Mouse (Mus musculus) intestine, embryonic 14.5 days (tissue): ENCODE measurements around the gene Mtf1. TPM values are rescaled to one million over a fixed set of nuclear protein-coding genes. Genes with fewer than 3 reads are reported as not detected.

ENCODE experiments used
- ATAC-seq: fragments of 200-750 bp; cut with Nextera tagmentation; replicated peaks from 2 replicates; pipeline ENCODE4 v1.8.0; 2017; ENCODE audit warnings: low read depth, moderate number of reproducible peaks, moderate TSS enrichment, moderate library complexity; ENCODE audit not compliant: low FRiP score, low TSS enrichment
- DNase-seq: peaks from one replicate; pipeline ENCODE4 v3.0.0-alpha.2; 2018; ENCODE audit warnings: low spot score
- H3K27ac ChIP-seq: fragments of 300-500 bp; sonication (generic); 2 replicates; pipeline ENCODE4 v1.5.1; 2014; ENCODE audit warnings: low read depth, mild to moderate bottlenecking, control low read depth
- H3K27me3 ChIP-seq: fragments of 300-500 bp; sonication (generic); replicated peaks from 2 replicates; pipeline ENCODE4 v1.6.1; 2014; ENCODE audit warnings: low read length, control low read depth; ENCODE audit not compliant: control insufficient read depth, insufficient read depth
- H3K36me3 ChIP-seq: fragments of 300-500 bp; sonication (generic); 2 replicates; pipeline ENCODE4 v1.6.1; 2014; ENCODE audit warnings: low read length, control low read depth; ENCODE audit not compliant: control insufficient read depth, insufficient read depth
- H3K4me1 ChIP-seq: fragments of 300-500 bp; sonication (generic); replicated peaks from 2 replicates; pipeline ENCODE4 v1.6.1; 2014; ENCODE audit warnings: low read length, control low read depth, mixed read lengths; ENCODE audit not compliant: control insufficient read depth, insufficient read depth
- H3K4me2 ChIP-seq: fragments of 300-500 bp; sonication (generic); 2 replicates; pipeline ENCODE4 v1.6.1; 2014; ENCODE audit warnings: low read length
- H3K4me3 ChIP-seq: fragments of 300-500 bp; sonication (generic); 2 replicates; pipeline ENCODE4 v1.5.1; 2014; ENCODE audit warnings: low read depth, low read length, control low read depth, mixed read lengths
- H3K9ac ChIP-seq: fragments of 300-500 bp; sonication (generic); 2 replicates; pipeline ENCODE4 v1.6.1; 2014; ENCODE audit warnings: mild to moderate bottlenecking, low read length
- H3K9me3 ChIP-seq: fragments of 300-500 bp; sonication (generic); 2 replicates; pipeline ENCODE4 v1.6.1; 2016; ENCODE audit warnings: low read length, control low read depth; ENCODE audit not compliant: control insufficient read depth
- WGBS: fragments of 180-500 bp; shearing (Covaris S2); extraction: QIAGEN DNeasy Blood & Tissue Kit; methylation state at CpG from one replicate; pipeline ENCODE4 v1.1.7; 2014; 5-methylcytosine and 5-hydroxymethylcytosine counted together
- polyA plus RNA-seq: library from polyadenylated mRNA; unstranded; fragments of >200 nt; fragmentation: Nextera tagmentation; extraction: Ambion mirVana; gene quantifications from 2 replicates; pipeline ENCODE4 v1.2.1, GENCODE M21; 2014

The Mtf1 gene
- polyA plus RNA-seq, 1 experiment from 2014 or later: 11.9 TPM

GRCm38 (mm10) chr4:124829671-124830070, 27.8 kb downstream of the Mtf1 start:
- DNase-seq (no peak), ATAC-seq (no peak)
- H3K4me3 ChIP-seq: no peak overlapping the region
- no peak overlapping the region for H3K4me2 ChIP-seq
- H3K9ac ChIP-seq: no peak overlapping the region
- H3K27me3 ChIP-seq: no peaks in the 10 kb centered on the region
- H3K4me1 ChIP-seq: no peaks in the 10 kb centered on the region
- peaks cover 46% of the 10 kb centered on the region for H3K36me3 ChIP-seq
- H3K27ac ChIP-seq: no peak overlapping the region
- 70% methylated on average over 5 of the region's 5 CpGs for WGBS
- H3K9me3 ChIP-seq: no peaks in the 10 kb centered on the region

DNA sequence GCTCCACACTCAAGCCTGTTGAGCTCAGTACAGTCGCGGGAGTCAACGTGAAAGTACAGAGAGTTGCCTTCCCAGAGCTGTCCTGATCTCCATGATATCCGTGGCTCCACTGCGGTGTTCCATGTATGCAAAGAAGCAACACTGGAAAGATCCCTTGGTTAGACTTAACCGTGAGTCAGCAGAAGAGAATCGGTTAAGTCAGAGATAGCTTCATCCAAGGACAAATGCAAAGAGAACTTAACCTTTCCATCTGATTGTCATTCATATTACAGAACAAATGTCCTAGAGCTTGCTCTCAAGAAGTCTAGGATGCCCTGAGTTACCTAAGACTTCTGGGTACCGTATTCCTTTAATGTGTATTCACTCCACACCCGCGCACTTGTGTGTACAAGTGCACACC, 30.9 kb downstream of the Mtf1 start:
- Histone ChIP-seq H3K4me1 (no peaks in the 10 kb centered on the region), H3K27ac (no peak overlapping the region), H3K9me3 (no peaks in the 10 kb centered on the region), H3K4me2 (no peak overlapping the region), H3K36me3 (peaks cover 43% of the 10 kb centered on the region), H3K27me3 (no peaks in the 10 kb centered on the region), H3K9ac (no peak overlapping the region), H3K4me3 (no peak overlapping the region)
- no peak for ATAC-seq
- 94% methylated on average over 10 of the region's 10 CpGs for WGBS
- DNase-seq: no peak

- DNase-seq (no peak), ATAC-seq (no peak)
- Histone ChIP-seq H3K9ac (no peak overlapping the region), H3K27ac (no peak overlapping the region), H3K9me3 (no peaks in the 10 kb centered on the region), H3K27me3 (no peaks in the 10 kb centered on the region), H3K4me2 (no peak overlapping the region), H3K4me1 (no peaks in the 10 kb centered on the region), H3K36me3 (peaks cover 50% of the 10 kb centered on the region), H3K4me3 (no peak overlapping the region)
- WGBS: 86% methylated on average over 14 of the region's 14 CpGs
Measured at GRCm38 (mm10) chr4:124838035-124838700, 36.3 kb downstream of the Mtf1 start.

DNA sequence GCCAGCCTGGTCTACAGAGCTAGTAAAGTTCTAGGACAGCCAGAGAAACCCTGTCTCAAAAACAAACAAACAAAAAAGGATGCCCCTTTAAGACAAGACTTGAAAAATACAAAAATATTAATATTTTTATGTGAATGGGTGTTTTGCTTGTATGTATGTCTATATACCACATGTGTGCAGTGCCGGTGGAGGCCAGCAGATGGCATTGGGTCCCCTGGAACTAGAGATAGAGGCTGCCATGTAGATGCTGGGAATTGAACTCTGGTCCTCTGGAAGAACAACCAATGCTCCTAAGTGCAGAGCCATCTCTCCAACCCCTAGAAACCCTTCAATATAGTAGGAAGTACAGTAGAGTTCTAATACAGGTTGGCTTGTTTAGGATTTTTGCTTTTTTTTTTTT, 39.1 kb downstream of the Mtf1 start:
- 94% methylated on average over 1 of the region's 1 CpGs for WGBS
- Histone ChIP-seq H3K9me3 (no peaks in the 10 kb centered on the region), H3K4me3 (no peak overlapping the region), H3K4me2 (no peak overlapping the region), H3K27ac (no peak overlapping the region), H3K4me1 (no peaks in the 10 kb centered on the region), H3K27me3 (no peaks in the 10 kb centered on the region), H3K9ac (no peak overlapping the region), H3K36me3 (peaks cover 60% of the 10 kb centered on the region)
- DNase-seq (no peak), ATAC-seq (no peak)

- Histone ChIP-seq H3K9ac (no peak overlapping the region), H3K27me3 (no peaks in the 10 kb centered on the region), H3K36me3 (peaks cover 48% of the 10 kb centered on the region), H3K27ac (no peak overlapping the region), H3K9me3 (no peaks in the 10 kb centered on the region), H3K4me2 (no peak overlapping the region), H3K4me1 (no peaks in the 10 kb centered on the region), H3K4me3 (no peak overlapping the region)
- WGBS: 49% methylated on average over 11 of the region's 11 CpGs
- DNase-seq (no peak), ATAC-seq (0 out of 2 replicates have a peak, but pooled peaks have one; percentile 21)
Measured at GRCm38 (mm10) chr4:124843493-124843892, 41.6 kb downstream of the Mtf1 start.

DNA sequence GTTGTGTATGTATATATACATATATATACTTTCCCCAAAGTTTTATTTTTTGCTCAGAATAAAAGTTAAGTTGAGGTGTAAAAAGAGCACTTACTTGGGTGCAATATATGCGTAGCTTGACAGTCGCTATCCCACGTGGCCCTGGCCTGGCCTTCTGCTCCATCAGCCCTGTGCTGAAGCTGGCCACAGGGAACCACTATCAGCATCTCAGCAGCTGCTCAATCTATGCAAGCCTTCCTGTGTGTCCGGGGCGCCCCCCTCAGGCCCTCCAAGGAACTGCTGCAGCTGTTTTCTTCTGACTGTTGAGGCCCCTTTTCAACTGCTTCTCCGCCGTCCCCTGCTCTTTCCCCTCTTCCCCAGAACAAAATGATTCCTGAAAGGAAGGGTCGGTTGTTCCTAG, 45.7 kb downstream of the Mtf1 start:
- H3K36me3 ChIP-seq: peaks cover 22% of the 10 kb centered on the region
- H3K9me3 ChIP-seq: no peaks in the 10 kb centered on the region
- WGBS: 14% methylated on average over 8 of the region's 8 CpGs
- H3K27ac ChIP-seq: no peak overlapping the region
- DNase-seq (peak; percentile 91), ATAC-seq (no peak)
- peaks cover 16% of the 10 kb centered on the region for H3K4me1 ChIP-seq
- H3K4me3 ChIP-seq: no peak overlapping the region
- H3K4me2 ChIP-seq: no peak overlapping the region
- no peaks in the 10 kb centered on the region for H3K27me3 ChIP-seq
- no peak overlapping the region for H3K9ac ChIP-seq

- H3K4me3 ChIP-seq: peak overlapping the region; percentile 90
- ATAC-seq (peak; percentile 7), DNase-seq (no peak)
- H3K9ac ChIP-seq: peak overlapping the region; percentile 88
- peaks cover 16% of the 10 kb centered on the region for H3K4me1 ChIP-seq
- H3K9me3 ChIP-seq: no peaks in the 10 kb centered on the region
- peak overlapping the region; percentile 69 for H3K4me2 ChIP-seq
- no peaks in the 10 kb centered on the region for H3K27me3 ChIP-seq
- peak overlapping the region; percentile 91 for H3K27ac ChIP-seq
- 3% methylated on average over 20 of the region's 24 CpGs for WGBS
- peaks cover 19% of the 10 kb centered on the region for H3K36me3 ChIP-seq
Measured at GRCm38 (mm10) chr4:124849631-124850260, 47.8 kb downstream of the Mtf1 start.

DNA sequence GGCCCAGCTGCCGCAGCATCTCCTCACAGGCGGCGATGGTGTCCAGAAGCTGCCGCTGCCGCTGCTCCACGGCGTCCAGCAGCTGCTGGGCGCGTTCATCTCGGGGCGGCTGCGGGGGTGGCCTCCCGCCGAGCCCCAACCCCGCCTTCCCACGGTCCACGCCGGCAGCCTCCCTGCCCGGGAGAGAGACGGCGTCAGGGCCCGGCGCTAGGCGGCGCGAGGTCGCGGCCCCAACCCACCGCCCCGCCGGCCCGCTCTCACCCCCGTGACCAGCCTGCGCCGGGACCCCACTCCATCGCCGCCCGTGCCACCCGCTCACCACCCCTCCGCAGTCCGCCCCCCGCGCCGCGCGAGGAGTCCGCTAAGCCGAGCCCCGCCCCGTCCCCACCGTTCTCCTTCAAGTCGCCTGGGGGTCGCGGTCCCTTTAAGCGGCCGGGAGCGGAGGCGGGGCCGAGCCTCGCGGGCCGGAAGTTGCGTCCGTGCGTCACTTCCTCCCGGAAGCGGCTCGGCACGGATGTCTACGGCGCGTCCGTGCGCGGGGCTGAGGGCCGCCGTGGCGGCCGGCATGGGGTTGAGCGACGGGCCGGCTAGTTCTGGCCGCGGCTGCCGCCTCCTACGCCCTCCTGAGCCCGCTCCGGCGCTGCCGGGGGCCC, 48.5 kb downstream of the Mtf1 start, which contains the start of gene Yrdc:
Gene Yrdc, plus strand, starts transcription at position 419 of the 653 bp plus-strand sequence.
- H3K27ac ChIP-seq: peak within 1 kb of the TSS; percentile 91
- peak within 1 kb of the TSS; percentile 88 for H3K9ac ChIP-seq
- peak within 1 kb of the TSS; percentile 90 for H3K4me3 ChIP-seq
- H3K27me3 ChIP-seq: no peaks in the 10 kb centered on the region
- H3K4me1 ChIP-seq: peaks cover 16% of the 10 kb centered on the region
- WGBS: under 1% methylated on average over 58 of the region's 90 CpGs
- H3K4me2 ChIP-seq: peak within 1 kb of the TSS; percentile 89
- H3K36me3 ChIP-seq: peaks cover 20% of the 10 kb centered on the region
- peak; percentile 94 for DNase-seq
- peak; percentile 96 for ATAC-seq
- no peaks in the 10 kb centered on the region for H3K9me3 ChIP-seq
